Mouse (Mus musculus) cerebellum, postnatal 36 days (tissue): ENCODE results near the gene Hist1h2ad.
A peak's percentile ranks its signal among the peaks of the same experiment; 100 is the strongest.
"Not testable (repeated sequence)": the region's sequence is repeated elsewhere in the genome, so short reads cannot be mapped to it uniquely, and the experiment has no call there.

Source experiments
- DNase-seq, 2 experiments: peaks; one replicate each; pipeline ENCODE4 v3.0.0; 2021 to 2022; ENCODE audit warnings: mixed read lengths in 2 of 2

Hist1h2ad gene

DNA sequence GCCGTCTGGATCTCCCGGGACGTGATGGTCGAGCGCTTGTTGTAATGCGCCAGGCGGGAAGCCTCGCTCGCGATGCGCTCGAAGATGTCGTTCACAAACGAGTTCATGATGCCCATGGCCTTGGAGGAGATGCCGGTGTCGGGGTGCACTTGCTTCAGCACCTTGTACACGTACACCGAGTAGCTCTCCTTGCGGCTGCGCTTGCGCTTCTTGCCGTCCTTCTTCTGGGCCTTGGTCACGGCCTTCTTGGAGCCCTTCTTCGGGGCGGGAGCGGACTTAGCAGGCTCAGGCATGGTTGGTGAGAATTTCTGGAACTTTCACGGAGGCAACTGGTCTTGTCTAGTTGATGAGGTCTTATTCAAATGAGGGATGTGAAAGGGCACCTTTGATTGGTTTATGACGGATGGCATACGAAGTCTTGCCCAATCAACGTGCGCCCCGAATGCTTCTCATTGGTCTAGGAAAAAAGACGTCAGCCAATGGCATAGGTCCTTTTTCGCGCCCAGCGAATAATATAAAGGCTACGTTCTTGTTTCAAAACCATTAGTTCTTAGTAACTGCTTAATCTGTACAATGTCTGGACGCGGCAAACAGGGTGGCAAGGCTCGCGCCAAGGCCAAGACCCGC, at the start of gene Hist1h2ad, which contains the start of gene Hist1h2bf:
Gene Hist1h2ad (plus strand): TSS at position 484 of the 627 bp plus-strand sequence.
Gene Hist1h2bf (minus strand): TSS at position 299 of the 627 bp plus-strand sequence.
- peak; percentile 67 to 82 for DNase-seq

DNA sequence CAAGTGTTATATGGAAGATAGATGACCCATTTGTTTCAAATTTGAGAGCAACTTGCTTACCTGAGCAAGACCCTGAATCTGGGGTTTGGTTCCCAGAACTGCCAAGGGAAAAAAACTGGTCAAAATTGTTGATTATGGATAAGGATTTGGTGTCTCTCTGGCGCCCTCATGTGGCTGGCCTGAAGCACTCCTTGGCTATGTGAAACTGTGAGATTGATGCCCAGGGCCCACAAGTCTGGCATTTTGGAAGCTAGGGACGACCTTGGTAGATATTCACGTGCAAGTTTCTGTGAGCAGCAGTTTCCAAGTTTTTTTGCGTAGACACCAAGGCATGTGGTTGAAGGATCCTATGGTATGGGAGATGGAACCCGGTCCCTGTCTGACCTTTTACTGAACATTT, 49.5 kb upstream of the Hist1h2ad start:
- DNase-seq: peak; percentile 72 to 73

DNA sequence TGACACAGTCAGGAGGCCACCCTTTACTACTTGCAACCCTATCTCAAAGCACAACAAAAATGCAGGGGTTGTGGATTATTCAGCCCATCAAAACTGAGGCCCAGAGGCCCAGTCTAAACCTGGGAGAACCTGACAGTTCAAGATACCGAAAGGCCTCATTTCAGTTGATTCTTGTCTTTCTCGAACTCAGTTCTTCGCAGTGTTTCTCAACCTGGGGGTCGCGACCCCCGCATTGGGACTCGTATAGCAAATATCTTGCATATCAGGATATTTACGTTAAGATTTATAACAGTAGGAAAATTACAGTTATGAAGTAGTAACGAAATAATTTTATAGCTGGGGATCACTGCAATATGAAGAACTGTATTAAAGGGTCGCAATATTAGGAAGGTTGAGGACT, 48.3 kb upstream of the Hist1h2ad start:
- DNase-seq: no peak

DNA sequence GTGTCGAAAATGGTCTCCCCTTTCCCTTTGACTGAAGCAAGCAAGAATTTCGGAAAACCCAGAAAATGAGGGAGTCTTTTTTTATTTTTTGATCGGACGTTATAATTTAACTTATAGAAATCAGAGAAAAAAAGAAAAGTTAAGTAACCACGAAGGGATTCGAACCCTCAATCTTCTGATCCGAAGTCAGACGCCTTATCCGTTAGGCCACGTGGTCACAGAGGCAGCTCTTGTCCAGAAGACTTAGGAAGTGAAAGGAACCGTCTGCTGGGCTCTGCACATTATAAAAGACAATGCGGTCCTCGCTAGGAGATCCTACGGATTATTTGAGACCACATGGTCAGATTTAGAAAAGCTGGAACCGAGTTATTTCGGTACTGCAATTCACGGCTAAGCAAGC, 47.9 kb upstream of the Hist1h2ad start:
- peak; percentile 83 to 92 for DNase-seq

DNA sequence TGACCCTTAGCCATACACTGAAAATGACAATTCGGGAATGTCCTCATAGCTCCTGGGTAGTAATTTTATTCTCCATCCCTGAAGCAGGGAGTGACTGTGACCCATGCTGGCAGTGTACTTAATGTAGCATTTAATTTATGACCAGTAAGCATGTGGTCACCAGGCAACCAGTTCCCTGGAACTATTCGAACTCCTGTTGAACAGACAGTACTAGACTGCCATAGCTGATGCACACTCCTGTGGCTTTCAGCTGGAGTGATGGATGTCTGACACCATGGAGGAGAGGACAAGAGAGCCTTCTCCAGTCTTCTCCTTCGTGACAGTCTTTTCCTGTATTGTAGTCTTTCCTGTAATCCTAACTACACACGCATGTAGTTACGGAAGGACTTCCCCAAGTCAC, 45.2 kb upstream of the Hist1h2ad start:
- no peak for DNase-seq

DNA sequence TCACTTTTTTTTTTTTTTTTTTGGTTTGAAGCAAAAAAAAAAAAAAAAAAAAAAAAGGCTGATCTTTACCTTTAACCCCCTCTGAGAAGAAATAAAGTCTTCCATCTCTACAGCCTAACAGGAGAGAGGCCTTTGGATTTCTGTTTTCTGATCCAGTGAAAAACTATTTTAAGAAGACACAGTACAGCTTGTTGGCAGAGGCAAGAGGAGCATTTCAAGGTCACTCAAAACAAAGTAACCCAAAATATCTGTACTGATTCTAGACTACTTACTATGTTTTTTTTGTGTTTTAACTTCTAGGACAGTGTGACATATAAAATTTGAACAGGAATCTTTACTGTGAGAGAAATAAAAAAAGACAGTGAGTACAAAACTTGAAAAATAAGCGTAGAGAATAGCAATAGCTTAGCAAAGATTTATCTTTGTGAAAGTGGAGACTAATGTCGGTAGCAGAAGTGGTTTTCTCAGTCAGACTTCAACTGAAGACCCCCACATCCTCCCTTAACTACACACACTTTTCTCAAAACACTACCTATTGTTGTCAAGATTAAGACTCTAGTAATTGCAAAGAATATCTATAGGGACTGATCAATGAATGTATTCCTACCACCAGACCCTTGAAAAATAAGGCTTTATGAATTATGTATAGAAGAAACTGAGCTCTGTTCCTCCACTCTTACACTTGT, 44.6 kb upstream of the Hist1h2ad start:
- no peak for DNase-seq

DNA sequence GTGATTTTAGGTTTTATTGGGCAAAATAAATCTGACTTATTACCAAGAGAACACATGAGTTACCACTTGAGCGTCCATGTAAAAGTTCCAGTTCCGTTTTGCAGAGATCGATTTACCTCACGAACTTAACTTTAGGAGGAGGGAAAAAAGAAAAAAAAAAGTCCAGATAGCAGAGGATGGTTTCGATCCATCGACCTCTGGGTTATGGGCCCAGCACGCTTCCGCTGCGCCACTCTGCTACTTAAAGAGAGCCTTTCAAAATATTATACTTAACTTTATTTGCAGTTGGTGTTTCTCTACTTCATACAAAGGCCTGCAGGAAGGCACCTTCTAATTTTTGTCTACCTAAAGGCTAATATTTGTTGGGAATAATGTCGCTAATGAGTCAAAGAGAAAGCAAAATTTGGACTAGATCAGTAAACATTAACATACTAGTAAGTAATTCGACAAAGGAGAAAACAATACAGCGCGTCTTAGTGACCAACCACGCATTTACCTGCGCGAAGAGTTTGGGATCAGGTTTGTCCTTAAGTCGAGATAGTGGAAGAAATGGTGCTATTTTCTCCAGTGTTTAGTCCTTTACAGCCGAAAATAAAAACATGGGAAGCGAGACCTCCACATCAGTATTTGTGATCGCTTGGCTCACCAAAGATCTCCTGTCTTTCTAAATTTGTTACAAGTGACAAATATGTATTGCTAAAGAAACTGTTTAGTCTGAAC, 43.8 kb upstream of the Hist1h2ad start:
- DNase-seq: peak; percentile 40 to 69

DNA sequence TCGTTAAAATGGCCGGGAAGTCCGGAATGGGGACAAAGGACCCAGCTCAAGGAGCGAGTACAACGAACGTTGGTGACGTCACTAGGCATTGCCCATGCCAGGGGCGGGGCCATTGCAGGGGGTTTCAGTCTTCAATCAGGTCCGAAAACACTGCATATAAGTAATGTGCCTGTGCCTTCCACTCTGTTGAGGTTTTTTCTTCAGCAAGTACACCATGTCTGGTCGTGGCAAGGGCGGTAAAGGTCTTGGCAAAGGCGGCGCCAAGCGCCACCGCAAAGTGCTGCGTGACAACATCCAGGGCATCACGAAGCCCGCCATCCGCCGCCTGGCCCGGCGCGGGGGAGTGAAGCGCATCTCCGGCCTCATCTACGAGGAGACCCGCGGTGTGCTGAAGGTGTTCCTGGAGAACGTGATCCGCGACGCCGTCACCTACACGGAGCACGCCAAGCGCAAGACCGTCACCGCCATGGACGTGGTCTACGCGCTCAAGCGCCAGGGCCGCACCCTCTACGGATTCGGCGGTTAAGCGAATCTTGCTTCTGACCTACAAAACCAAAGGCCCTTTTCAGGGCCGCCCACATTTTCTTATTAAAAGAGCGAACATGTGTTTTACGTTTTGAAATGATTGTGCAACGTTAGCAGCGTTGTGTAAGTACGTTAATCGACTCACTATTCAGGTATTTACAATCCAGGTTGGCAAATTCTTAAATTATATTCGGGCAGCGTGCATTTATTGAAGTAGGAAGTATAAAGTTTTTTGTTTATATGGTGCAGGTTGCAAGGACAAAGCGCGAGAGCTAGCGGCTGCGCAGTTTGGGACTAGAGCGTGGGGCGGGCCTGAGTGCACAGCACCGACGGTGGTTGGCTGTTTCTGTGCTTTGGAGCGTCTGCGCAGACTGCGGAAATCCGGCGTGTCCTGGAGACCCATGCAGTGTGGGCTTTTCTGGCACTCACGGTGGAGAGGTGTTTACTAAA, 43.0 kb upstream of the Hist1h2ad start, which contains the start of gene Hist1h4h:
Gene Hist1h4h (plus strand): TSS at position 150 of the 975 bp plus-strand sequence.
- peak; percentile 95 to 97 for DNase-seq

DNA sequence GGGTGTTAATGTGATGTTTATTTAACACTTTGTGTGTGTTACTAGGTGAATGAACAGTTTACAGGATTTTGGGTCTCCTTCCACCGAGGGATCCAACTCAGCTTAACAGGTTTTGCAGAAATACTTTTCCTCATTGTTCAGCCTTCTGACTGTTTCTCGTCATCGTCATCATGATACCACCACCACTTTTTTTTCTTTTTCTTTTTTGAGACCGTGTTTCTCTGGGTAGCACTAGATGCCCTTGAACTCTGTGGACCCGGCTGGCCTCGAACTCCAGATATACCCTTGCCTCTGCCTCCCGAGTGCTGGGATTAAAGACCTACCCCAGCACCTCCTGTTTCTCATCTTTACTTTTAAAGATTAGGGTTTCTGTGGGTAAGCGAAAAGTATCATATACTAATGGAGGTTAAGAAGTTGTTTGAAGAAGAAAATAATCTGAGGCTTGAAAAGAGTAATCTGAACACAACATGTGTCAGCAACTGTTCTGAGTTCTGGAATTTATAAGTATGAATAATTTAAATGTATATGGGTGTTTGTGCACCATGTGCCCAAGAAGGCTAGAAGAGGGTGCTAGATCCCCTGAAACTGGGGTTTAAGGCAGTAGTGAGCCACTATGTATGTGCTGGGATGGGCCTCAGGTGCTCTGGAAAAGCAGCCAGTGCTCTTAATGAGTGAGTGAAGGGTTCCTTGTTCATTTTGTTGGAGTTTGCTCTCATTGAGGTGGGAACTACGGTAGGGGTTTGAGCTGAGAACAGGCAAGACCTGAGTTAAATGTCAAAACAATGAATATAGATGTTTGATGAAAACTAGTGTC, 41.7 kb upstream of the Hist1h2ad start:
- no peak for DNase-seq

DNA sequence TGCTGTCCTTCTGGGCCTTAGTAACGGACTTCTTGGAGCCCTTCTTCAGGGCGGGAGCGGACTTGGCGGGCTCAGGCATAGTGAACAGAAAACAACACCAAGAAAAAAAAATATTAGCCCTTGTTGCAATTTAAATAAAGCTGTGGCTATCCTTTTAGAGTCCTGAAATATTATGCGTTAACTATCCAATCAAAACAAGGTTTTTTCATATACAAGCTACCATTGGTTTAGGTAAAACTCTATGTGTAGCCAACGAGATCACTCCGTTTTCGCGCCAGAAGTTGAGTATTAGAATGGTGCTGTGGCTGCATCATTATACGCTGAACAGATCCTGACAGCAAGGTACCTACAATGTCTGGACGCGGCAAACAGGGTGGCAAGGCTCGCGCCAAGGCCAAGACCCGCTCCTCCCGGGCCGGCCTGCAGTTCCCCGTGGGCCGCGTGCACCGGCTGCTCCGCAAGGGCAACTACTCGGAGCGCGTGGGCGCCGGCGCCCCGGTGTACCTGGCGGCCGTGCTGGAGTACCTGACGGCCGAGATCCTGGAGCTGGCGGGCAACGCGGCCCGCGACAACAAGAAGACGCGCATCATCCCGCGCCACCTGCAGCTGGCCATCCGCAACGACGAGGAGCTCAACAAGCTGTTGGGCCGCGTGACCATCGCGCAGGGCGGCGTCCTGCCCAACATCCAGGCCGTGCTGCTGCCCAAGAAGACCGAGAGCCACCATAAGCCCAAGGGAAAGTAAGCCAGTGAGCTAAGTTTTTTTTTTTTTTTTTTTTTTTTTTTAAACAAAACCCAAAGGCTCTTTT, 40.4 kb upstream of the Hist1h2ad start, which contains the start of gene Hist1h2af:
Gene Hist1h2af (plus strand): TSS at position 347 of the 808 bp plus-strand sequence.
- peak; percentile 59 to 70 for DNase-seq

DNA sequence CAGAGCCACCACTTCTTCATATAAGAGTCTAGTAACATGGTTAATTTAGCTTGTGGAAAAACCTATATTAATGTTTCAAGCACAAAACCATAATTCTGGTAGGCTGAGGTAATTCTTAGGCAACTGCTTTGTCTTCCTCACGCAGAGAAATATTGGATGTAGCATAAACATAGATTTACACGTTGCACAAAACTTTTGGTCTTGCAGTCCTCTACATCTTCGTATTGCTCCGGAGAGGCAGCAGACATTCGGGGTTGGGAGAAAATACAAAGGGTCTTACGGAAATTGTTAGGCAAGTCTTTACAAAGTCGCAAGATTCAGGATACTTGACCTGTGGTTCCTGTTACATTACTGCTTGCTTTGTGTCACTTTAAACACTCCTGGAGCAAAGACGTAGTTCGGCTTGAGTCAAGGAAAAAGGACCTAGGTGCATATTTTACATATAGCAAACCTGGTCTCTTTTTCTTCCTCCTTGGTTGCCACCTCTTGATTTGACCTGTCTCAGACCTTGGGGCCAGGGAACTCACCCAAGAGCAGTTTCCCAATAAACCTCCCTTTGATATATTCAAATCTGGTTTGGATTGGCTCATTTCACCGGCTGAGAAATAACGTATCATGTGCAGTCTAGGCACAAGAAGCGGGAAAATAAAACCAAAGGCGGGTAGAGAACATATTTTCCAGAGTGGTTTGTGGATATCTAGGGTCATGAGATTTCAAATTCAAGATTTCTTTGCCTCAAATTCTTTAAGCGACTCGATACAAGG, 39.6 kb upstream of the Hist1h2ad start:
- DNase-seq: no peak

DNA sequence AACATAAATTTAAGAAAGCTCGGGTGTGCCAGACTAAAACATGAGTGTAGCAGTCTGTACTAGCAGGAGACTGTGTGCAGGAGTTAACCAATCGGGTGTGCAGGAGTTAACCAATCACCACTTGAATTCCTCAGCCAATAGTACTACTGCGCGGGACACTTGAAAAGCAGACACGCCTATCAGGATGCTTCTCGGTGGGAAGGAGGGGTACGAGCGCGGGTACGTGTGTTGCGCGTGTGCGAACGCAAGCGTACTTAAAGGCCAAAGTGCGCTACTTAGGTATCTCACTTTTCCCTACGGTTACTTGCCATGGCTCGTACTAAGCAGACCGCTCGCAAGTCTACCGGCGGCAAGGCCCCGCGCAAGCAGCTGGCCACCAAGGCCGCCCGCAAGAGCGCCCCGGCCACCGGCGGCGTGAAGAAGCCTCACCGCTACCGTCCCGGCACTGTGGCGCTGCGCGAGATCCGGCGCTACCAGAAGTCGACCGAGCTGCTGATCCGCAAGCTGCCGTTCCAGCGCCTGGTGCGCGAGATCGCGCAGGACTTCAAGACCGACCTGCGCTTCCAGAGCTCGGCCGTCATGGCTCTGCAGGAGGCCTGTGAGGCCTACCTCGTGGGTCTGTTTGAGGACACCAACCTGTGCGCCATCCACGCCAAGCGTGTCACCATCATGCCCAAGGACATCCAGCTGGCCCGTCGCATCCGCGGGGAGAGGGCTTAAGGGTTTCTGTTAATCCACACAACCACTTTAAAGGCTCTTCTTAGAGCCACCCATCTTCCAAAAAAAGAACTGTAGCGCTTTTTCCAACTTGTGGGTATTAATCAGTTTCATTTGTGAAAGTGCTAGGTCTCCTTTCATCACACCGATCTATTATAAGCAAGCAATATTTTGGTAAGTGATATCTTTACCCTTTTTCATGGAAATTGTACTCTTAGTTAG, 38.8 kb upstream of the Hist1h2ad start, which contains the start of gene Hist1h3g:
Gene Hist1h3g (plus strand): TSS at position 286 of the 939 bp plus-strand sequence.
- peak; percentile 79 to 88 for DNase-seq

DNA sequence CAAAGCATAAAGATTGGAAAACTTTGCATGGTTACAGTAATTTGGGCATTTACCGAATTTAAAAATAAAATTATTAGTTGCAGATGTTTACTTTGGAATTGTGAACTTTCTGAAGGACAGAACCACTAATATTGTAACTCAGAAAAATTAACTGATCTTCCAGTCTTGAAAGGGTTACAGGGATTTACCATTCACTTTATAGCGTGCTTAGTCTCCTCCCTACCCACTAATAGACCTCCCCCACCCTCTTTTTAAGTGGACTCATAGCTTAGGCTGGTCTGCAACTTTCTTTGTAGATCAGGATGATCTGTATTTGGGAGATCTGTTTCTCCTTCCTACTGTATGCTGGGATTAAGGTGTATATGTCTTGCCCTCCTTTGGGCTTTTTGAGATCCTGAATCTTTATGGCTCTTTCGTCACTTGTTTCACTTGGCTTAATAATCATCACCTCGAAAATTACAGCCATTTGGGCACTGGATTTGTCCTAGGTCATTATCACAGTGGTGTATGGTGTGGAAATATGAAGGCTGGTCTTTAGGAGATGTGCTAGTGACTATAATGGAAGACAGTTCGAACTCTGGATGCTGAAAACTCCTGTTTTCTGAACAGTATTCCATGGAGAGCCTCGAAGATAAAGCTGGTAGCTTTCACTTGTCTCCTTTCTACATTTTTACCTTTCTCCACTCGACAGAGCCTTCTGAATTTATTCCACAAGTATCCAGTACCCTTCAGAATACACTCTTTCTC, 37.9 kb upstream of the Hist1h2ad start:
- no peak for DNase-seq

DNA sequence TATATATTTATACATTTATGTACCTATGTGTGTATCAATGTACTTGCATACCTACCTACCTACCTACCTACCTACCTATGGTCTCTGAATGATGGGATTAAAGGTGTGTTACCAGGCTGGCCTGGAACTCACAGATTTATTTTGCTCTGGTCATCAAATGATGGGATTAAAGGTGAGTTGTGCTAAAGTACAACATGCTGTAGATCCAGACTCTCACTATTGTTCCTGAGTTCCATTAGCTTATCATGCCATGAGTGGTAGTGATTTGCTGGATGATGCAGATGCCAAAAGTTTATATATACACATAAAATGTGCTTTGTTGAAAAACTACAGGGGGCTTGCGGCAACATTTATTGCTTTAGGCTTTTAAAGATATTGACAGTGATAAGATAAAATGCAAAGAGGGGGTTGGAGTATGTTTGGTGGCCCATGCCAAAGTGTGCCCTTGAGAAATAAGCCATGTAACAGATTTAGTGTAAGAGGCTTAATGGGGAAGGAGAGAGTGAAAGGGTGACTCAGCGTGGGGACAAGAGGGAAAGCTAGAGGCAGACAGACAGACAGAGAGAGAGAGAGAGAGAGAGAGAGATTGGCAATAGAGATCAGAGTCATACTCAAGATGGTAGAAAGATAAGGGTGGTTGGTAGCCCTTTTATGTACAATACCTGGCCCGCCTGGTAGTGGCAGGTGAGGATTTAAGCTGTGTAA, 37.0 kb upstream of the Hist1h2ad start:
- no peak for DNase-seq

DNA sequence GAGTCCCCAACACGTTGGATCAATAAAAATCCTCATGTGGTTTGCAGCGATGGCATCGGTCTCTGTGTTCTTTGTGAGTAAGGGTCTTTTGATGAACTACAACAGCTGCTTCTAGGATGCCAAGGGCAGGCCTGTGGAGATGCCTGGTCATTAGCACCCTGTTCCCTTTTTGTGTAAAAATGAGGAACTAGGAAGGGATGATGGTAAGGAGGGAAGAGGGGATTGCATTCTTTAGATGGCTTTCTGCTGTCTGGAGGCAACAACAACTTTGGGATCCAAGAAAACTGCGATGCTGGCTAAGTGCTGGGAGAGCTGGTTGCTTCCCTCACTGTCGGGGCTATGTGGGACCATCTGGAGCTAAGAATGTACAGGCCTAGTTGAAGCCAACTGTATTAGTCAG, 35.9 kb upstream of the Hist1h2ad start:
- DNase-seq: no peak

DNA sequence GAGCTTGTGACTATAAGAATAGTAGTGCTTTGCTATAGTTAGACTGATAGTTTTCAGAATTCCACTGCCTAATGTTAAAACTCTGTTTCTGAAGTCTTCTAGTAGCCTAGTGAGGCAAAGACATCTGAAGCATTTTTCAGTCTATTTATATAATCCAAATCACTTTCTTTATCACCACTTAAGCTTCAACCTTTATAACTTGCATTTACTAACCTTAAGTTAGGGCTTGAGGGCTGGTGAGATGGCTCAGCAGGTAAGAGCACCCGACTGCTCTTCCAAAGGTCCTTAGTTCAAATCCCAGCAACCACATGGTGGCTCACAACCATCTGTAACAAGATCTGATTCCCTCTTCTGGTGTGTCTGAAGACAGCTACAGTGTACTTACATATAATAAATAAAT, 34.4 kb upstream of the Hist1h2ad start:
- not testable (repeated sequence) for DNase-seq

DNA sequence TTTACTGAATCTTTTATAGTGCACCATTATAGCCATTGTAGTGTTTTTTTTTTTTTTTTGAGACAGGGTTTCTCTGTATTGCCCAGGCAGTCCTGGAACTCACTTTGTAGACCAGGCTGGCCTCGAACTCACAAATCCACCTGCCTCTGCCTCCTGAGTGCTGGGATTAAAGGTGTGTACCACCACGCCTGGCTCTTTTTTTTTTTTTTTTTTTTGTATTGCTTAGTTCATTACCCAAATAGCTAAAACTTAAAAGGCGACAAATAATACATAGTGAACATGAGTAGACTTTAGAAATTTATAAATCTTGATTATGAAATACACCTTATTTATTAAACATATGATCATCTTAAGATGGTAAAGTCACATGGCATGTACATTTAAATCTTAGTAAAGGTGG, 32.7 kb upstream of the Hist1h2ad start:
- no peak for DNase-seq
